Mouse (Mus musculus) heart, adult 2 months (tissue): Measurements from ENCODE around the gene Ehbp1. TPM values are rescaled to one million over a fixed set of nuclear protein-coding genes. Genes with fewer than 3 reads are reported as not detected.

Experiments used
- DNase-seq, 2 experiments: peaks; one replicate each; pipeline ENCODE4 v3.0.0; 2021
- H3K27ac ChIP-seq: fragments of 200-600 bp; 2 replicates; pipeline ENCODE4 v1.8.1; 2022
- H3K27me3 ChIP-seq: fragments of 200-500 bp; 2 replicates; pipeline ENCODE4 v1.6.1; 2012; ENCODE audit warnings: mild to moderate bottlenecking, low read length, inconsistent platforms, mixed read lengths; ENCODE audit not compliant: control insufficient read depth, insufficient read depth
- H3K36me3 ChIP-seq: fragments of 200-500 bp; 2 replicates; pipeline ENCODE4 v1.6.1; 2012; ENCODE audit warnings: low read length, inconsistent platforms; ENCODE audit not compliant: control insufficient read depth, insufficient read depth
- H3K4me1 ChIP-seq: fragments of 200-500 bp; 2 replicates; pipeline ENCODE4 v1.6.1; 2011; ENCODE audit warnings: low read length; ENCODE audit not compliant: control insufficient read depth, insufficient read depth
- H3K4me3 ChIP-seq: fragments of 200-600 bp; 2 replicates; pipeline ENCODE4 v1.8.1; 2022
- H3K79me2 ChIP-seq: fragments of 200-500 bp; replicated peaks from 2 replicates; pipeline ENCODE4 v1.6.1; 2012; ENCODE audit warnings: mild to moderate bottlenecking, inconsistent platforms, low read length, moderate library complexity, mixed read lengths; ENCODE audit not compliant: control insufficient read depth, insufficient read depth
- H3K9ac ChIP-seq: fragments of 200-500 bp; 2 replicates; pipeline ENCODE4 v1.6.1; 2012; ENCODE audit warnings: low read depth, mild to moderate bottlenecking, control low read depth, inconsistent platforms, low read length, mixed read lengths
- CTCF ChIP-seq: fragments of 200-600 bp; IDR thresholded peaks from 2 replicates; pipeline ENCODE4 v1.8.1; 2022; ENCODE audit warnings: antibody characterized with exemption, mild to moderate bottlenecking, moderate library complexity
- EP300 ChIP-seq: fragments of 200-500 bp; IDR thresholded peaks from 2 replicates; pipeline ENCODE4 v1.6.1; 2011; ENCODE audit warnings: low read depth, low read length, control low read depth; ENCODE audit not compliant: insufficient read depth
- POLR2A ChIP-seq: fragments of 200-500 bp; IDR thresholded peaks from 2 replicates; pipeline ENCODE4 v1.6.1; 2011; ENCODE audit warnings: mild to moderate bottlenecking, low read depth, low read length, control low read depth; ENCODE audit not compliant: insufficient read depth
- WGBS: fragments of 180-500 bp; shearing (Covaris S2); methylation state at CpG from one replicate; pipeline ENCODE4 v1.1.7; 2018; 5-methylcytosine and 5-hydroxymethylcytosine counted together
- intact Hi-C: fragments of 180-260 bp; cut with DNase I; formaldehyde crosslinking; loops from one replicate; pipeline ENCODE4 v1.15.1; 2025
- polyA plus RNA-seq: library from polyadenylated mRNA; depleted of rRNA; stranded (reverse); fragments of >200 nt; gene quantifications from 2 replicates; pipeline ENCODE4 v1.2.3, GENCODE M21; 2012
- total RNA-seq, 2 experiments: library from RNA; stranded (reverse); gene quantifications; 2 replicates each; pipeline ENCODE4 v1.2.3; 2021

Ehbp1 gene
- total and polyA plus RNA-seq, 3 experiments, result 21.3 to 133 (median 111) TPM

- H3K9ac ChIP-seq, result no peak overlapping the region
- WGBS, result 39% methylated on average over 18 of the region's 18 CpGs
- DNase-seq, result peak; percentile 3 to 18
- H3K36me3 ChIP-seq, result peaks cover 2% of the 10 kb centered on the region
- H3K4me3 ChIP-seq, result no peak overlapping the region
- H3K79me2 ChIP-seq, result no peaks in the 10 kb centered on the region
- intact Hi-C loops, result no loop called here
- peaks cover 3% of the 10 kb centered on the region for H3K4me1 ChIP-seq
- TF ChIP-seq POLR2A (no peak), CTCF (no peak), EP300 (no peak)
- H3K27ac ChIP-seq, result no peak overlapping the region
- peaks cover 40% of the 10 kb centered on the region for H3K27me3 ChIP-seq
These were observed 337.7 kb downstream of the Ehbp1 start for GRCm38 (mm10) chr11:22004331-22004841.

GRCm38 (mm10) chr11:22003341-22003981 lies 338.6 kb downstream of the Ehbp1 start:
- Histone ChIP-seq H3K79me2 (no peaks in the 10 kb centered on the region), H3K4me1 (peaks cover 3% of the 10 kb centered on the region), H3K9ac (no peak overlapping the region), H3K4me3 (no peak overlapping the region), H3K27me3 (peaks cover 44% of the 10 kb centered on the region), H3K27ac (no peak overlapping the region), H3K36me3 (peaks cover 2% of the 10 kb centered on the region)
- DNase-seq, result peak; percentile 29 to 56
- intact Hi-C loops, result no loop called here
- TF ChIP-seq CTCF (no peak), EP300 (no peak), POLR2A (no peak)
- WGBS, result 8% methylated on average over 31 of the region's 31 CpGs

GRCm38 (mm10) chr11:22002783-22003340 lies 339.2 kb downstream of the Ehbp1 start, which contains the start of gene Otx1:
Otx1 (minus strand) TSS chr11:22002897.
- Histone ChIP-seq H3K27me3 (peaks cover 49% of the 10 kb centered on the region), H3K4me1 (peaks cover 3% of the 10 kb centered on the region), H3K27ac (no peak within 1 kb of the TSS), H3K79me2 (no peaks in the 10 kb centered on the region), H3K4me3 (peak within 1 kb of the TSS; percentile 49), H3K9ac (peak within 1 kb of the TSS; percentile 51), H3K36me3 (peaks cover 2% of the 10 kb centered on the region)
- peak; percentile 32 to 62 for DNase-seq
- intact Hi-C loops, result loop anchor here (1.0 kb wide), 1 partner anchor 9 kb away; no protein-coding TSS in a partner anchor
- TF ChIP-seq POLR2A (no peak), EP300 (no peak), CTCF (no peak)
- 3% methylated on average over 34 of the region's 34 CpGs for WGBS

- 3% methylated on average over 34 of the region's 34 CpGs for WGBS
- Histone ChIP-seq H3K4me1 (peaks cover 3% of the 10 kb centered on the region), H3K36me3 (peaks cover 2% of the 10 kb centered on the region), H3K79me2 (no peaks in the 10 kb centered on the region), H3K4me3 (peak overlapping the region; percentile 49), H3K27me3 (peaks cover 54% of the 10 kb centered on the region), H3K27ac (no peak overlapping the region), H3K9ac (peak overlapping the region; percentile 51)
- DNase-seq, result peak; percentile 33 to 61
- TF ChIP-seq CTCF (no peak), EP300 (no peak), POLR2A (no peak)
- intact Hi-C loops, result loop anchor here (1.0 kb wide), 1 partner anchor 8 kb away; no protein-coding TSS in a partner anchor
These were observed 339.9 kb downstream of the Ehbp1 start for GRCm38 (mm10) chr11:22002062-22002782.

- TF ChIP-seq CTCF (0 out of 2 replicates have a peak, but pooled peaks have one; percentile 3), EP300 (no peak)
- WGBS, result 1% methylated on average over 59 of the region's 59 CpGs
- no peak overlapping the region for H3K27ac ChIP-seq
- intact Hi-C loops, result loop anchor here (1.0 kb wide), 1 partner anchor 7 kb away; no protein-coding TSS in a partner anchor
- DNase-seq, result peak; percentile 29 to 45
- peak overlapping the region; percentile 49 for H3K4me3 ChIP-seq
- H3K36me3 ChIP-seq, result peaks cover 2% of the 10 kb centered on the region
- peaks cover 61% of the 10 kb centered on the region for H3K27me3 ChIP-seq
- peak overlapping the region; percentile 51 for H3K9ac ChIP-seq
- H3K79me2 ChIP-seq, result no peaks in the 10 kb centered on the region
- H3K4me1 ChIP-seq, result peaks cover 3% of the 10 kb centered on the region
These were observed 340.6 kb downstream of the Ehbp1 start for GRCm38 (mm10) chr11:22001321-22002061.
